Mouse (Mus musculus) neural tube, embryonic 10.5 days (tissue): ENCODE measurements around the gene Ttc13.
A peak's percentile ranks its signal among the peaks of the same experiment; 100 is the strongest.

Experiments
- DNase-seq: peaks from one replicate; pipeline ENCODE4 v3.0.0-alpha.2; 2017; ENCODE audit warnings: low spot score; ENCODE audit errors: extremely low spot score

Ttc13 gene

DNA sequence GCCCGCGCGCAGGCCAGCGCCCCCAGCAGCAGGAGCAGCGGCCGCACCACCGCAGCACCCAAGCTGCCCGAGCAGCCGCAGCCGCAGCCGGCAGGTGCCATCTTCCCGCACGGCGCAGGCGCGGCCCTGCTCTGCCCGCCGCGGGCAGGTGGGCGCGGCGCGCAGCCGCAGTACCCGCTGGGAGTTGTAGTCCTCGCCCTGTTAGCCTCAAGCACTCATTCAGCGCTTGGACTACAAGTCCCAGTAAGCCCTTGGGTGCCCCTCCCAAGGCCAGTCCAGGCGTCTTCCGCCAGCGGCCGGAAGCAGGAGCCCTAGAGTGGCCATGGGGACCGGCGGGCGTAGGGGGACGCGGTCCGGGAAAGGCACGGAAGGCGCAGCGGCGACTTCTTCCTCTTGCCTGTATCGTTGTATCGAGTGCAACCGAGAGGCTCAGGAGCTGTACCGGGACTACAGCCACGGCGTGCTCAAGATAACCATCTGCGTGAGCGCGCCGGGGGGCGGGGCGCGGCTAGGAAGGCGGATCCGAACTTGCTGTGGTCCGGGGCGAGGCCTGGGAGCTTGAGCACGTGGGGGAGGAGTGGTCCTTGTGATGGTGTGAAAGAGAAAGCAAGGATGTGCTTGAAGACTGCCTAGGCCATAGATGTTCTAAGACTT is at the start of gene Ttc13, which contains the start of gene Arv1:
Ttc13 (minus strand) TSS at position 122 of the 654 bp plus-strand sequence.
Arv1 (plus strand) TSS at position 278 of the 654 bp plus-strand sequence.
- DNase-seq = peak; percentile 93

DNA sequence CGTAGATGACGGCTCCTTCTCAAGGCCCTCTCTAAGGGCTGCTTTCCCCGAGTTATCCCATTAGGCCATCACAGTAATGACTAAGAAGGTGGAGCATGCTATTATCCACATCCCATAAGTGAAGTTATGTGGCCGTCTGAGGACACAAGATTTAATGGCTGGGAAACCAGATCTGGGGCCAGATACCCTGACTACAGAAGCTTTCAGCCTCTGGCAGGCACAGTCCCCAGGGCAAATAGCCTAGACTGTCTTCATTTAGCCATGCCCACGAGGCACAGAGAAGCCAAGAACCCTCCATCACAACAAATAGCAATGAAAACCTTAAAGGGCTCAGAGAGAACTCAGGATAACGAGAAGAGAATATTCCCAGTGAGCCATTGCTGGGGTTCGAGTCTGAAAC is 41.3 kb upstream of the Ttc13 start:
- no peak for DNase-seq

DNA sequence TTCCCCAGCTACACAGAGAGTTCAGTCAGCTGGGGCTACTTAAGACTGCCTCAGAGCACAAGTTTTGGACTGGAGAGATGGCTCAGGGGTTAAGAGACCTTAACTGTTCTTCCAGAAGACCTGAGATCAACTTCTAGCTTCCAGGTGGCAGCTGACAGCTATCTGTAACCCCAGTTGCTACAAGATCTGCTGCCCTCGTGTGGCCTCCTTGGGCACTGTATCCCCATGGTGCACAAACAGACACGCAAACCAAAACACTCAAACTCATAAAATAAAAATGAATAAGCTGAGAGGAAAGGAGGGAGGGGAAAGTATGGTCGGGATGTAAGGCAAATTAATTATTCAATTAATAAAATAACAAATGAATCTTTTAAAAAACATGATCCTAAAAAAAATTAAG is 36.8 kb upstream of the Ttc13 start:
- no peak for DNase-seq

DNA sequence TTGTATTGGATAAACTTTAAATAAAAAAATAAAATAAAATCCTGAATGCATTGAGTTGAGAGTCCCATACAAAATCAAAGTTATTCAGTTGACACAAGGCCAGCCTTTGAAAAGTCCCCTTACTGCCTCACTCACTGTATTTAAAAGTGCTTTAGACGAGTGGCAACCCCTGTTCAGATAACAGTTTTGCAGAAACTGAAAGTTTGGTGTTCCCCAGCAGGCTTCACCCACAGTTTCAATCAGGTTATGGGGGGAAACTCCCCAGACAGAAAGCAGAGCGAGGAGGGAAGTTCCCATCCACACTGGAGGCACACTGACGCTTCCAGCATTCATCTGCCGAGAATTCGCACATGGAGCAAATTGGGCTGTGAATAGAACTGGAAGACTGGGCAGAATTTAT is 34.8 kb upstream of the Ttc13 start:
- no peak for DNase-seq

DNA sequence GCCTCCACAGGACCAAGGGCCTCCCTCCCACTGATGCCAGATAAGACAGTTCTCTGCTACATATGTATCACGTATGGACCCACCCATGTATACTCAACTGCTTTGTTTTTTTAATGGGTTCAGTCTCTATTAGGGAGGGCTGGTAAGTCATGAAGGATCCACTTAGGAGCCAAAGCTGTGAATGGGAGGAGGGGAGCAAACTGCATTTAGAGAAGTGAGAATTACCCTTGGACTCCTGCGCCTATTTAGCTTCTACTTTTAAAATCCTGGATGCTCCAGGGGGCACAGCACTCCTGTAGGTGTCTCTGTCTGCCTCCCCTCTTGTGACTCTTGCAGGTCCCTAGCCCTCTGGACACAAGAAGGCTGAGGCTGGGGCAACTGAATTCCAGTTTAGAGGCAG is 34.4 kb upstream of the Ttc13 start:
- DNase-seq = no peak

DNA sequence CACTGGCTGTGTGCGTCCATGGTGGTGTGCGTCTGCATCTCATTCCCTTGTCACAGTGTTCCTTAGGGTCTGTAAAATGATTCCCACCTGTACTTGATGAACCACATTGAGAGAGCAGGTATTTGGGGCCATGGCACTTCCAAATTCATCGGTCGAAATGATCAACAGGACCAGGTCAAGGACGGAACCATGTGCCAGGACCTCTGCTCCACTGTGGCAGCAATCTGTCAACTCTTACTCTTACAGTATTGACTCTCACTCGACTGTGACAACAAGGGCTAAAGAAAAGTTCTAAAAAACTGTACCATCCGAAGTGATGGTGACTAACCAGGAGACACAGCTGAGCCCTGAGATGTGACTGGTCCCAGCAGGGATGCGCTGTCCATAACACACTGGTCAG is 33.7 kb upstream of the Ttc13 start:
- no peak for DNase-seq

DNA sequence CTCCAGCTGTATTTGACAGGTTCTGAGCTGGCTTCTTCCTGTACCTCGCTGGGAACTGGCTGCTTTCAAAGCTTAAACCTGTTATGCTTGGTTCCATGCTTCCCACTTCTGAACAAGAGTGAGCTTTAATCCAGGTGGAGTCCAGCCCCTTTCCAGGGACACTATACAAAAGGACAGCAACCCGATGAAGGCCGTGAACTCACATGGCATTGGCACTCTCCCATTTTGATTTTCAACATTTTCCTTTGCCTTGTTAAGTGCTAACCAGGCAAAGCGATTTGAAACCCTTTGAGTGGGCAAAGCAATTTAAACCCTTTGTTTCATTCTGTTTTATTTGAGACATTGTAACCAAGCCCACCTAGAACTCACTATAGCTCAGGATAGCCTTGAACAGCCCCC is 33.0 kb upstream of the Ttc13 start:
- no peak for DNase-seq

DNA sequence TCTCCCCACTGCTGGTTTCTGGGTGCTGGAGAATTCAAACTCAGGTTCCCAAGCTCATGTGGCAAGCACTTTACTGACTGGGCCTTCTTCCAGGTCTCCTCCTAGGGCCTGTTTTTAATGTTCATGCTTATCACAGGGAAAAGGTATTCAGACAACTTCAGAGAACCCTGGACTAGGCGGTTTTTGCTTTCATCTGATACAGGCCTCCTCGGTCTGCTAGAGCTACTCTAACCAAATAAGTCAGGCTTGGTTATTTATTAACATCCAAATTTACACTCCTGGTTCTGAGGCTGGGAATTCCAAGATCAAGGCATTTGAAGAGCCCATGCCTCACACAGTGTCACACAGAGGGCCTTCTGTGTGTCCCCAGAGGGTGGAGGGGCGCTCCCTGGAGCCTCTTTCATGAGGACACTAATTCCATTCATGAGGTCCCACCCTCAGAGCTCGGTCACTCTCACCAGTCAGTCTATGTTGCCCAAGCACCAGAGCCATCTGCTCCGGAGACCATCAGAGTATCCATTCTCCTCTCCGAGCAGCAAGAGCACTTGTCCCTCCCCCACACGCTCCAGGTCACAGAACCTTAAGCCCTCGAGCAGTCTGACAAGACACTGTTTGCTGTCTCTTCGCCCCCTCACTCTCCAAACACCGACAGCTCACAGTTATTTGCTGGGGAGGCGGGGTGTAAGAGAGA is 32.5 kb upstream of the Ttc13 start:
- DNase-seq = no peak

DNA sequence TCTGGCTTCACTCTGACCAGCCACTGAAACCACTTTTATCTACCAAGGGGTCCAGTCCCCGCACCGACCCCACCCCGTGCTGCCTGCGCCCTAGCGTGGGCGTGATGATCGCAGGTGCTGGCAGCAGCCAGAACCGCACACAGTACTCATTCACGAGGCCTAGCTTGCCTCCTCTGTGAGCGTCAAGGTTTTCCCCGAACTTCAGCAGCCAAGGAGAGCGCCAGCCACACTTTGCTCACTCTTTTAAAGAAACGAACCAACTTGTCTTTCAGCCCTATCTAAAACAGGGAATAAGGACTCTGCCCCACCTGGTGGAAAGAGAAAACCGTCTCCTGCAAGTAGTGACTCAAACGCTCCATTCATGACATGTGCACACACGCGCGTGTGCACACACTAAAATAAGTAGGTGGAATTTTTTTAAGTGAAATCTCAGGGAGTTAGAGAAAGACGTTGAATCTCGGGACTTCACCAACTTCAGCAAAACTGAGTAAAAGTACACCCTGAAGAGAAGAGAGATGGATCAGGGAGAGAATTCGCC is 30.6 kb upstream of the Ttc13 start:
- no peak for DNase-seq

DNA sequence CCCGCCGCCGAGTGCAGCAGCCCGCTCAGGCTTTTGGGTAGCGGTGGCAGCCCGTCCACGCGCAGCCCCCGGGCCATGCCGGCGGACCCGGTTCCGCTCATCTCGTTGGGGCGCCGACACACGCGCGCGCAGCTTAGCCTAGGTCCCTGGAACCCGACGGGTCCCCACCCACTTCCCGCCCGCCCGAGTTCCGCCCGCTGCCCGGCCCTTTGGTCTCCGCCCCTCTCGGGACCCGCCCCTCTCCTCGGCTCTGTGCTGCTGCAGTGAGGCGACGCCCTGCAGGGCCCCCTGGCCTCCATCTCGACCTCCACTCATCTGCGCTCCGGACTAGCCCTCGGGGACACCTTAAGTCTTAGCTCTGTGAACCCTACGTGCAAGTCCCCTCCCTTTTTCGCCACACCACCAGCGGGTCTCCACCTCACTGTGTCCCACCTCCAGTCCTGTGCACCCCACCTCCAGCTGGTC is 30.0 kb upstream of the Ttc13 start, which contains the start of gene Fam89a:
Fam89a (minus strand) TSS at position 124 of the 465 bp plus-strand sequence.
- DNase-seq = peak; percentile 65

DNA sequence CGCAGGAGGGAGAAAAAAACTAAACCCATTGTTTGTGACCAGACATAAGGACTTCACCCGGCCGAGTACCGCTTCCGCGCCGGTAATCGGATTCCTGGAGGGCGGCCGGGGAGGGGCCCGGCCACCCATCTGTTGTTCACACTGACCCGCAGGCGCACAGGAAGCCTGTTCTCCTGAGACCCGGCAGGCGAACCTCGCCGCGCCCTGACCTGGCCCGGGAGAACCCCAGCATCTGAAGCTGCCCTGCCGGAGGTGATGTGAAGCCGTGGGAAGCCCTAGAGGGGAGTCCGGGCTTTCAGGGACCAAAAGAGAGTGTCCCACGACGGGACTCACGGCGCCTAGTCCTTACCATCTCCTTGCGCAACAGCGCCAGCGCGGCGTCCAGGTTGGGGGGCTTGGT is 29.4 kb upstream of the Ttc13 start:
- peak; percentile 50 for DNase-seq

DNA sequence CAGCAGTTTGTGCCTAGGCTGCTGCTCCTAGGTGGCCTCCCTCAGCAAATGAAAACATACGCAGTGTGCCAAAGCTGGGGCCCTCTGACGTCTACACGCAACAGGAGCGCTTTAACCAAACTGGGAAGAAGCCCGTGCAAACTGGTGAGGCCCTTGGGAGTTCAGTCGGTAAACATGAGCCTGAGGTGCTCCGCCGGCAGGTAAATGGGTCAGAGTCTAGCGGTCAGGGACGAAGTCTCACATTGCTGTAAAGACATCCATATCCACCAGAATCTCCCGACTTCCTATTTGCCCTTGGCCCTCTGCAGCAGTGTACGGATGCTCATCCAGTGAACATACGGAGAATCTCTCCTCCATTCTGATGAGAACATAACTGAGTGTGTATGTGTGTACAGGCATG is 24.9 kb upstream of the Ttc13 start:
- DNase-seq = no peak

DNA sequence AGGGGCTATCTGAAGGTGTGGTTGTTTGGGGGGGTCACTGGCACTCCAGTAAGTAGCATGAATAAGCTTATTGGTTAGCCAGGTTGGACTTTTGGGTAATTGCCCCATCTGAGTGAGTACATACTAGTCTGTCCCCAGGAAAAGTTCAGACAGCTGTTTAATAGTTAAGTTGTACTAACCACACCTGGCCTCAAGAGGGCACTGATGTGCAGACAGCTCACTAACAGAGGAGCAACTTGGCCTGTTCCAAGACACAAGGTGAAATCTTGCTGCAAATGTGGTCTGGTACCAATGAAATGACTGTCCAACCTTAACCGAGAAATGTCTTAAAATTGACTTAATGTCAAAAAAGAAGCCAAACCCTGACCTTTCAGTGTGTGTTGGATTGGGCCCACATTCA is 17.5 kb upstream of the Ttc13 start:
- DNase-seq = no peak

DNA sequence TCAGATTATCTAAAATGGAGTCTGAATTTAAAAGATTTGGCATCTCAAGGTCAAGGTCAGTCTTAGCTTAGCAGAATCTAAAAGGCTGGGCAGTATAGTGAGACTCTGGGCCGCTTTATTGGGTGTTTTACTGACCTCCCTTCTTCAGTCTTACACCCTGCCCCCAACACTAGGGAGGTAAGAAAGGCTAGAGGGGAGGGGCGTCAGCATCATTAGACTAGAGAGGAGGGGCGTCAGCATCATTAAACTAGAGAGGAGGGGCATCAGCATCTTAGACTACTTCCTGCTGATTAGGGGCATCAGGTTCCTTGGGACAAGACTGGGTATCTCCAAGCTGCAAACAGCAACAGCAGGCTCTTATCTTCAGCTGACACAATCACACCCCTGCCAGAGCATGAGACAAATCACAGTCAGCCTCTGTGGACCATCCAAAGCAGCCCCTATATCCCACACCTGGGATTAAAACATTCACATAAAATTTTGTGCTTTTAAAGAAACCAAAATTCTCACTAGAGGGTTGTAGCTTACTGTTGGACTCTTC is 13.7 kb upstream of the Ttc13 start:
- no peak for DNase-seq

DNA sequence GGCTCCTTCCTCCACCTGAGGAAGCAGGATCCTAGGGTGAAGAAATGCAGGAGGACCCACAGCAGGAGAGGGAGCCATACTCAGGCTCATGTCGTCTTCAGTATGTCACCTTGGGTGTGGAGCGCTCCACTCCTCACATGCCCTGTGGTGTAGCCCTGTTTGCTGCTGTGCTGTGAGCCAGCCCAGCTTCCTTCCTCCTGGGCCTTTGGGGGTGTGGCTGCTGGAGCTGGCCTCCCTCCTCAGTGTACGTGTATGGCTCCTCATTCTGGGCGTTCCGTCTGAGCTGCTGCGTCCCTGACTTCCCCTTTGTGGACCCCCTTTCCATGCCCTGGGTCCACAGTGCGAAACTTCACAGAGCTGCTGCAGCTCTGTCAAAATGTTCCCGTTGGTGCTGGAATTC is 11.0 kb upstream of the Ttc13 start:
- DNase-seq = no peak

DNA sequence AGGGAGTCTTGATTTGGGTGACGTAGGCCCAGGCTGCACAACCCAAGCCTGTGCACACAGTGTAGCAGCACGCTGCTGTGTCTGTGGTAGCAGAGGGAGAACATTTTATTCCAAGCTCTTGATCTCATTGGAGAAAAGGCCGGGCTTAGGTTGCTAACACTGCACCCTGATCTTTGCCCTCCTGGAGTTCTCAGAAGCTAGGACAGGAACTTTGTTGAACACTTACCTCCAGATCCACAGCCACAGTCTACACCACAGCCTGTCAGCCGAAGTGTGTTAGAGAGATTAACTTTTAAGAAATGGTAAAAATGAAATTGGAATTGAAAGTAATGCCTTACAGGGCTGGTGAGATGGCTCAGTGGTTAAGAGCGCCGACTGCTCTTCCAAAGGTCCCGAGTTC is 2.5 kb upstream of the Ttc13 start:
- no peak for DNase-seq

DNA sequence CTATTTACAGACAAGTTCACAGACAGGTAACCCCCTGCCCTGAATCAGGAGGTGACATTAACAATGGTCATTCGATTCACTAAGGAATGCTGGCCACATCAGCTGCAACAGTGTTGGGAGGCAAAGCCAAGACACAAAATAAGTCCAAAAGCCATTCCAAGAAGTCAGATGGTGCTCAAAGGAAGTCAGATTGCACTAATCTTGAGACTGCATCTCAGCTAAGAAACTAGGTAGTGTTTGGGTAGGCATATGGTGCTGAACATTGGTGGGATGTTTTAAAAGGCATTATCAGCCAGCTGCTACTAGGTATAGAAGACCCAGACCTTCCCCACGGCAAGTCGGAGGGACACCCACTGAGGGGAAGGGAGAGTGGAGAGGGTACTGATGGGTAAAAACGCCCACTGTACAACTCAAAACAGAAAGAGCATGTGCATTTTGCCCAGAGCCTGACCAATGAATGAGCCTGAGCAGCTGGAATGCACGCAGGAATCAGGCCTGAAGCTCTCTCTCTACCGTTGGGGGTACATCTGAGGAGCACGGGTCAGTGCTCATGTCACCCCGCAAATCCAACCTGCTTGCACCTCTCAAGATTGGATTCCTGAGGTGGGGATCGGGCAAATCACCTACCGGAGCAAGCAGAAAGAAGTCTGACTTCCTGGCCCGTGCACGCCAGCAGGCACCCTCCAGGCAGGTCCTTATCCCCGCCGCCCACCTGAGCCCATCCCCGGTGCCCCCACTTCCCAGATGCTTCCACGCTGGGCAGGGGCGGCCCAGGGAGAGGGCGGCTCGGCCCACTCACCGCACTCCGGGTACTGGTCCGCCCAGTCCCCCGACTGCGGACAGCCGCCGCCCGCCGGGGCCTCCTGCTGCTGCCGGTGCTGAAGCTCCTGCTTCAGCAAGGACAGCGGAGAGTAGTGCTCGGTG is 583 bp downstream of the Ttc13 start:
- DNase-seq = no peak

DNA sequence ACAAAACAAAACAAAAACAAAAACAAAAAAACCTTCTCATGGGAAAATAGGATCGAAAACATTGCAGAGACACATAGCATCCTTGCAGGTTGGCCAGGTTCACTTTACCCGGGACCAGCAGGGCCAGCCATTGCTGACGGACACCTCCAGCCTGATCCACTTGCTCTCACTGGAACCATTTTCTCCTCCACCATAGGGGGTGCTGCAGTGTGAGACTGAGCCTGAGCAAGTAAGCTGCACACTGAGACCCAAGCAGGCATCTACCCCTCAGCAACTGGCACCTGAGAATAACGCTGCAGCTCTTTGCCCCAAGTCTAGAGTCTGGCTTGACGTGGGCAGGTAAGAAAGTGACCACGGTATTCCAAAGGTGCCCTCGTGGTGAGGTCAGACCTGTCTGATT is 1.6 kb downstream of the Ttc13 start:
- DNase-seq = no peak

DNA sequence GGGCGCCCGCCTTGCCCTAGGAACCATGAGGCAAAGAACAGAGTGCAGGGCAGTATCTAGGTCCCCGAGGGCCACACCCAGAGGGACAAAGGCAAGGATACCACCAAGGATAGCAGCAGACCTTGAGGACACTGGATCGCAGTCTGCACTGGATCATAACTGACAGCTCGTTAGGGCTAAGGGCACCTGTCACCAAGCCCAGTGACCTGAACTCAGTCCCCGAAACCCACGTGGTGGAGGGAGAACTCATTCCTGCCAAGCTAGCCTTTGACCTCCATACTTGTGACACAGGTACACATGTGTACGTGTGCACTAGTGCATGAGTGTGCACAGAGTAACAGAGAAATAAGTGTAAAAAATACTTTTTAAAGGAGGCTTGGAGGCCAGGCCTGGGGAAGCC is 6.0 kb downstream of the Ttc13 start:
- no peak for DNase-seq

DNA sequence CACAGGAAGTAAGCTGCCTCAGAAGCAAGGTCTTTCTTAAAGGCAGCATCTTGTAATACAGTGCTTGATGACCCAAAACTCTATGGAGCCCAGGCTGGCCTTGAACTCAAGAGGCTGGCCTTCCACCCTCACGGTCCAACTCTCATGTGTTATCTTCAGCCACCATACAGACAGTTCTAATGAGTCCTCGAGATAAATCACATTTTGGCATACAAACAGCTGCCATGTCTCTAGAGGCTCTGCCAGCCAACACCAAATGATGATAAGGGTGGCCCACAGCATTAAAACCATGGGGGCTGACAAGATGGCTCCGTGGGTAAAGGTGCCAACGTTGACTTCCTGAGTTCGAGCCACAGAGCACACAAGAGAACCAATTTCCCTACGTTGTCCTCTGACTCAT is 8.6 kb downstream of the Ttc13 start:
- DNase-seq = no peak

DNA sequence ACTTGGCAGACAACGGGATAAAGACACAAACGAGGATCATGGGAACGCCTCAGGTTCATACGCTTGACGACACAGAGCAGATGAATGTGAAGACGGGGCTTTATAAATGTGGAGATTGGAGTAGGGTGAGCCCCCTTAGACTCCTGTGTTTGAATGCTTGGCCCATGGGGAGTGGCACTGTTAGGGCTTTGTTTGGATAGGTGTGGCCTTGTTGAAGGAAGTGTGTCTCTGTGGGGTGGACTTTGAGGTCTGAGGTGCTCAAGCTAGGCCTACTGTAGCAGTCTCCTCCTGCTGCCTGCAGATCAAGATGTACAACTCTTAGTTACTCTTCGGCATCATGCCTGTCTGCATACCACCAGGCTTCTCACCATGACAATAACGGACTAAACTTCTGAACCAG is 16.0 kb downstream of the Ttc13 start:
- DNase-seq = no peak
